Mouse (Mus musculus): ENCODE data around the gene Tango6. TPM values are rescaled to one million over a fixed set of nuclear protein-coding genes. Genes with fewer than 3 reads are reported as not detected.
A peak's percentile ranks its signal among the peaks of the same experiment; 100 is the strongest.

The Tango6 gene
- total and polyA plus RNA-seq, 2 experiments from 2014 or later: 4.0 to 7.1 TPM

DNA sequence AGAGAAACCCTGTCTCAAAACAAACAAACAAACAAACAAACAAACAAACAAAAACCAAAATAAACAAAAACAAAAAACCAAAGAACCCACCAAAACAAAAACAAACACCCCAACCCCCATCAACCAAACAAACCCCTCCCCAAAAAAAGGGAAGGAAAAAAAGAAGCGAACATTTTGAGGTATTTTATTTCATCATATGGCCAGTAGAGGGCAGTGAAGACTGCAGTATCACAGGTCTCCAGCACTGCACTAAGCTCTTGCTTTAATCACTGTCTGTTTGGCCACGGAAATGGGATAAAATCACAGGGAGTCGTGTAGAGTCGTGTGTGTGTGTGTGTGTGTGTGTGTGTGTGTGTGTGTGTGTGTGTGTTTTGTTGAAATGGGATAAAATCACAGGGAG lies 4.6 kb downstream of the Tango6 start:
- ATAC-seq (peak; percentile 55; the same call in 1 of the 2 replicates), DNase-seq (ENCODE audit: low spot score) (peak; percentile 88)

DNA sequence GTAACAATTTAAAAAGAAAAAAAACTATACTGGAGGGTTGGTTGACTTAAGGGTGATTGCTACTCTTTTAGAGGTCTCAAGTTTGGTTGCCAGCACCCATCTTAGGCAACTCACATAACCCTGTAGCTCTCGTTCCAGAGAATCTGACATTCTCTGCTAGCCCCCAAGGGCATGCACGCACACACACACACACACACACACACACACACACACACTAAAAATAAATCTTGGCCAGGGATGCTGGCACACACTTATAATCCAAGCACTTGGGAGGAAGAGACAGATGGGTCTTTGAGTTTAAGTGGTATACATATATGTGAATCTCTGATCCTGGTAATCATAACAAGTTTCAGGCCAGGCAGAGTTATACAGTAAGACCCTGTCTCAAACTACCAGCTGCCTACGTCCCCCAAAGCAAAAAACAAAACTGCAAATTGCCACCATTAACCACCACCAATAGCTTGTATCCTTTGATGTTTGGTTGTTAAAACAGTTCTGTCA lies 14.9 kb downstream of the Tango6 start:
- no peak for ATAC-seq

More for the DNA sequence above, 4.6 kb downstream of the Tango6 start:
- H3K4me2 ChIP-seq (ENCODE audit: low read depth, low read length): no peak overlapping the region
- 0% methylated on average over 4 of the region's 4 CpGs for WGBS
- no peaks in the 10 kb centered on the region; the same call in 1 of the 2 replicates for H3K36me3 ChIP-seq (ENCODE audit: insufficient read depth, low read length)
- H3K4me3 ChIP-seq (ENCODE audit: low read length): no peak overlapping the region
- H3K4me1 ChIP-seq (ENCODE audit: insufficient read depth, low read length): no peaks in the 10 kb centered on the region
- TF ChIP-seq CTCF (IDR thresholded peaks at IDR 0.05; ENCODE audit: low read depth): peak; percentile 82
- H3K9ac ChIP-seq (replicated peaks; ENCODE audit: low read length): no peak overlapping the region
- no peaks in the 10 kb centered on the region for H3K27me3 ChIP-seq (ENCODE audit: insufficient read depth, low read length)
- H3K27ac ChIP-seq: no peak overlapping the region
- H3K9me3 ChIP-seq (ENCODE audit: low read length): no peaks in the 10 kb centered on the region

DNA sequence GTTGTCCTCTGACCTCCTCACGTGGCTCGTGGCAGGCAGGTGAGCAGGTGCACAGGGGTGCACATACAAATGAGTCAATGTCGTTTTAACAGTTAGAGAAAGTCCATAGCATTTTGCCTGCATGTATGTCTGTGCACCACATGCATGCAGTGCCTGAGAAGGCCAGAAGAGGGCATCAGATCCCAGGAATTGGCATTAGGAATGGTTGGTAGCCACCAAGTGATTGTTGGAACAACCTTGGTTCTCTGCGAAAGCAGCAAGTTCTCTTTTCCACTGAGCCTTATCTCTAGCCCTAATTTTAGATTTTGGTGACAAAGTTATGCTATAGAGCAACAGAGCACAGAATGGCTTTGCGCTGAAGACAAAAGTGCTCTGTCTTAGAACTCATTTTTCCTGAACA lies 16.7 kb downstream of the Tango6 start:
- Histone ChIP-seq H3K4me1 (ENCODE audit: insufficient read depth, low read length) (no peaks in the 10 kb centered on the region), H3K9ac (replicated peaks; ENCODE audit: low read length) (no peak overlapping the region), H3K9me3 (ENCODE audit: low read length) (no peaks in the 10 kb centered on the region), H3K4me3 (ENCODE audit: low read length) (no peak overlapping the region), H3K27me3 (ENCODE audit: insufficient read depth, low read length) (no peaks in the 10 kb centered on the region), H3K36me3 (ENCODE audit: insufficient read depth, low read length) (peaks cover 5% of the 10 kb centered on the region; the same call in 1 of the 2 replicates), H3K4me2 (ENCODE audit: low read depth, low read length) (no peak overlapping the region), H3K27ac (no peak overlapping the region)
- TF ChIP-seq CTCF (IDR thresholded peaks at IDR 0.05; ENCODE audit: low read depth): peak; percentile 93
- ATAC-seq: no peak
- peak; percentile 81 for DNase-seq (ENCODE audit: low spot score)
- WGBS: 69% methylated on average over 5 of the region's 5 CpGs

More for the DNA sequence above, 14.9 kb downstream of the Tango6 start:
- Histone ChIP-seq H3K4me3 (ENCODE audit: low read length) (no peak overlapping the region), H3K36me3 (ENCODE audit: insufficient read depth, low read length) (peaks cover 5% of the 10 kb centered on the region; the same call in 1 of the 2 replicates), H3K27ac (no peak overlapping the region), H3K4me1 (ENCODE audit: insufficient read depth, low read length) (no peaks in the 10 kb centered on the region), H3K9me3 (ENCODE audit: low read length) (no peaks in the 10 kb centered on the region), H3K4me2 (ENCODE audit: low read depth, low read length) (no peak overlapping the region), H3K27me3 (ENCODE audit: insufficient read depth, low read length) (no peaks in the 10 kb centered on the region), H3K9ac (replicated peaks; ENCODE audit: low read length) (no peak overlapping the region)
- 87% methylated on average over 3 of the region's 3 CpGs for WGBS
- no peak for TF ChIP-seq CTCF (IDR thresholded peaks at IDR 0.05; ENCODE audit: low read depth)
- DNase-seq (ENCODE audit: low spot score): no peak

DNA sequence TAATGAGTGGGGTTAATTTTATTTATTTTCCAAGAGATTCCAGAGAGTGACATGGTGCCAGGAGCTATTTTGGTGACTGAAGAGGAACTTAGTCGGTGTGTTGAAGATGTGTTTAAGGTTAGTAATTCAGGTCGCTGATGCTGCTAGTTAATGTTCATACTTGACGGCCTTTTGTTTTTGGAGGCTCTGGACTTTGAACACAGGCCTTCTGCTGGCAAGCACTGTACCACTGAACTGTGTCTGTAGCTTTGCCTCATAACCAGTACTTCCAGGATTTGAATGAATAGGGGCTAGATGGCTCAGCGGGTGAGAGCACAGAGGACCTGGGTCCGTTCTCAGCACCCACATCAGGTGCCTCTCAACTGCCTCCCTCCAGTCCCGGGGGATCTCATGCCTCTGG lies 17.3 kb downstream of the Tango6 start:
- no peaks in the 10 kb centered on the region for H3K9me3 ChIP-seq (ENCODE audit: low read length)
- H3K27me3 ChIP-seq (ENCODE audit: insufficient read depth, low read length): no peaks in the 10 kb centered on the region
- no peak overlapping the region for H3K27ac ChIP-seq
- DNase-seq (ENCODE audit: low spot score) (no peak), ATAC-seq (no peak)
- H3K4me3 ChIP-seq (ENCODE audit: low read length): no peak overlapping the region
- no peak overlapping the region for H3K9ac ChIP-seq (replicated peaks; ENCODE audit: low read length)
- WGBS: 96% methylated on average over 6 of the region's 6 CpGs
- H3K4me2 ChIP-seq (ENCODE audit: low read depth, low read length): no peak overlapping the region
- TF ChIP-seq CTCF (IDR thresholded peaks at IDR 0.05; ENCODE audit: low read depth): no peak
- H3K36me3 ChIP-seq (ENCODE audit: insufficient read depth, low read length): peaks cover 5% of the 10 kb centered on the region; the same call in 1 of the 2 replicates
- H3K4me1 ChIP-seq (ENCODE audit: insufficient read depth, low read length): no peaks in the 10 kb centered on the region

DNA sequence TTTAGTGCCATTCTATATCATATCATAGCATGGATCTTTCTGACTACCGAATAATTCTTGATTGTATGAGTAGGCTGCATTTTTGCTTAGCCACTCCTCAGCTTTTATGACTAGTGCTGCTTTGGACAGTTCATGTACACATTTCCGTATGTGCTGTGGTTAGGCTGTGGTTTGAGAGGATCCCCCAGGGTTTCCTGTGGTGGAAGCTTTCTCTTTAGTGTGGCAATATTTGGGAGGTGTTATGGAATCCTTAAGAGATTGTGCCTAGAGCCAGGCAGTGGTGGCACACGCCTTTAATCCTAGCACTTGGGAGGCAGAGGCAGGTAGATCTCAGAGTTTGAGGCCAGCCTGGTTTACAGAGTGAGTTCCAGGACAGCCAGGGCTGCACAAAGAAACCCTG lies 18.5 kb downstream of the Tango6 start:
- TF ChIP-seq CTCF (IDR thresholded peaks at IDR 0.05; ENCODE audit: low read depth): no peak
- ATAC-seq (no peak), DNase-seq (ENCODE audit: low spot score) (no peak)
- no peaks in the 10 kb centered on the region for H3K4me1 ChIP-seq (ENCODE audit: insufficient read depth, low read length)
- H3K27ac ChIP-seq: no peak overlapping the region
- no peak overlapping the region for H3K4me2 ChIP-seq (ENCODE audit: low read depth, low read length)
- H3K36me3 ChIP-seq (ENCODE audit: insufficient read depth, low read length): 0 out of 2 replicates have a peak, but pooled peaks cover 5% of the 10 kb centered on the region
- H3K4me3 ChIP-seq (ENCODE audit: low read length): no peak overlapping the region
- no peak overlapping the region for H3K9ac ChIP-seq (replicated peaks; ENCODE audit: low read length)
- WGBS: 94% methylated on average over 3 of the region's 3 CpGs
- H3K27me3 ChIP-seq (ENCODE audit: insufficient read depth, low read length): no peaks in the 10 kb centered on the region
- H3K9me3 ChIP-seq (ENCODE audit: low read length): no peaks in the 10 kb centered on the region

DNA sequence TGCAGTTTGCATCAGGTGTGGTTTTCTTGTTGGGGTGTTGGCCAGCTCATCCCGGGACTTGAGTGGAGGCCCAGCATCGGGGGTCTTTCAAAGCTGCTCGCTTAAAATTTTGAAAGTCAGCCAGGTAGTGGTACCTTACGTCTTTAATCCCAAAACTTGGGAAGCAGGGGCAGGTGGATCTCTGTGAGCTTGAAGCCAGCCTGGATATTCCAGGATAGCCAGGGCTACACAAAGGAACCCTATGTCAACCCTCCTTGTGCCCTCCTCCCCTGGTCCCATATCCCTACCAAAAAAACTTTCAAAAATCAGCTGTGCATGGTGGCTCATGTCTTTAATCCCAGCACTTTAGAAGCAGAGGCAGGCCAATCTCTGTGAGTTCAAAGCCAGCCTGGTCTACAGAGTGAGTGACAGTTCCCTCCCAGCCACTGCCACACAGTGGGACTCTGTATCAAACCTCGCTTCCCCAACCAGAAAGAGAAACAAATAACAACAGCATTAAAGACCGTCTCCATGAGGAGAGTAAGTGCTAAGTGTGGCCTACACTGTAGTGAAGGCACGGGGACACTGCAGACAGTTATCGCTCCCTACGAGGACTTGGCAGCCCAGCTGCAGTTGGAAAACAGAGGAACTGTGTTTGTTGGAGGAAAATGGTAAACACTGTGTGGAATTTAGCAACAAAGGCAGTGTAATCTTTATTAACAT lies 21.5 kb downstream of the Tango6 start:
- H3K9ac ChIP-seq (replicated peaks; ENCODE audit: low read length): no peak overlapping the region
- 76% methylated on average over 9 of the region's 9 CpGs for WGBS
- peak overlapping the region; percentile 57; the same call in 1 of the 2 replicates for H3K27ac ChIP-seq
- no peaks in the 10 kb centered on the region for H3K4me1 ChIP-seq (ENCODE audit: insufficient read depth, low read length)
- no peak overlapping the region for H3K4me3 ChIP-seq (ENCODE audit: low read length)
- DNase-seq (ENCODE audit: low spot score) (no peak), ATAC-seq (peak; percentile 59)
- TF ChIP-seq CTCF (IDR thresholded peaks at IDR 0.05; ENCODE audit: low read depth): no peak
- H3K4me2 ChIP-seq (ENCODE audit: low read depth, low read length): no peak overlapping the region
- H3K36me3 ChIP-seq (ENCODE audit: insufficient read depth, low read length): no peaks in the 10 kb centered on the region
- no peaks in the 10 kb centered on the region for H3K27me3 ChIP-seq (ENCODE audit: insufficient read depth, low read length)
- H3K9me3 ChIP-seq (ENCODE audit: low read length): no peaks in the 10 kb centered on the region

DNA sequence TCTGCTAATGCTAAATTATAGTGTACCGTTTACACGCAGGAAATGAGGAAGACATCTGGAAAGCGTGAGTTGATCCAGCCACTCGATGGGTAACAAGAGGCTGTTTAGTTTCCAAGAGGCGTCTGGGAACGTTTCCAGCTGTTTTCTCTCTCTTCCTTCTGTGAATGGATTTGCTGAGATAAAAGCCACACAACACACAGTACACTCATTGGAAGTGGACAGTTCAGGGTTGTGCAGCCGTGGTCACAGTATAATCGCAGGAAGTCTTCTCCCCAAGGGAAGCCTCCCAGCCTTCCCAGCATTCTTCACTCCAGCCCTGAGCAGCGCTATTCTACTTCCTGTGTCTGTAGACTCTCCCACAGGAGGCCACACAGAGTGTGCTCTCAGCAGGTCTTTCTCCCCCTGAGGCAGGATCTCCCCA lies 22.0 kb downstream of the Tango6 start:
- ATAC-seq: peak; percentile 90
- Histone ChIP-seq H3K27ac (peak overlapping the region; percentile 57; the same call in 1 of the 2 replicates), H3K27me3 (ENCODE audit: insufficient read depth, low read length) (no peaks in the 10 kb centered on the region), H3K9ac (replicated peaks; ENCODE audit: low read length) (no peak overlapping the region), H3K4me3 (ENCODE audit: low read length) (no peak overlapping the region), H3K36me3 (ENCODE audit: insufficient read depth, low read length) (no peaks in the 10 kb centered on the region), H3K9me3 (ENCODE audit: low read length) (no peaks in the 10 kb centered on the region), H3K4me1 (ENCODE audit: insufficient read depth, low read length) (no peaks in the 10 kb centered on the region), H3K4me2 (ENCODE audit: low read depth, low read length) (no peak overlapping the region)
- 43% methylated on average over 9 of the region's 9 CpGs for WGBS
- DNase-seq (ENCODE audit: low spot score): peak; percentile 67
- TF ChIP-seq CTCF (IDR thresholded peaks at IDR 0.05; ENCODE audit: low read depth): no peak

Measured in hindbrain, postnatal 0 days (tissue).